Mouse (Mus musculus): ENCODE results near the gene Tmx1.

Tmx1 gene

DNA sequence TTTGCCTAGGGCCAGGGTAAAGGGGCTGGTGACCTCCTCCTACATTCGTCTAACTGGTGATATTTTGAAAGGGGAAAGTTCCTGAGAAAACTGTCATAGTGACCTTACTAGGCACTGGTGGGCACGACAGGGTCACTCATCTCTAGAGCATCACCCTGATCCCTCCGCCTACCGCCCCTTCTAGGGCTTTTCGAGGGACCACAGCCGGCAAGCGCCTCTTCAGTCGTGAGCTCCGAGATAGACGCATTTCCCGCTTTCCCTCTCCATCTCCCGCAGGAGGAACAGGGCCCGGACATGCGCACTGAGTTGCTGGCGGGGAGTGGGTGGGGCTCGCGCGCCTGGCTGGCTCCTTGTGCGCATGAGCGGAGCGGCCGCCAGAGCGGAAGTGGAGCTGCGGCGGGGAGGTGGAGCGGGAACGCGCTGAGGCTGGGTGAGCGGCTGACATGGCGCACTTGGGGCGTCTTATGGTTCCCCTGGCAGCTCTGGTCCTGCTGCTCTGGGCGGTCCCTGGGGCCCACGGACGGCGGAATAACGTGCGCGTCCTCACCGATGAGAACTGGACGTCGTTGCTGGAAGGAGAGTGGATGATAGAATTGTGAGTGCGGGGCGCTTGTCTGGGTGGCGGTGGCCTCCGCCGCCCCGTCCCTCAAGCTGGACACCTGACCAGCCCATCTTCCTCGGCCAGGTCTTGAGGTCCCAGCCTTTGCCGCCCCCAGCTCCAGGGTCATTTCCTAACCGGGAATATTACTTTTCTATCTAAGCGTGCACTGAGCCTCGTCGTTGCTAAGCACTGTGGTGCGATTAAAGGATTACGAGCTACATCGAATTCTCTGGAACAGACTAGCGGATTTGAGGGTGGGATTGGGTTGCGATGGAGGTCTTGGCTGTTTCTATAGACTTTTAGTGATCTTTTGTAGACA, at the start of gene Tmx1:
Gene Tmx1, plus strand, starts transcription at position 370 of the 920 bp plus-strand sequence.
- peak; percentile 94 for DNase-seq (ENCODE audit: low read depth, low spot score)

DNA sequence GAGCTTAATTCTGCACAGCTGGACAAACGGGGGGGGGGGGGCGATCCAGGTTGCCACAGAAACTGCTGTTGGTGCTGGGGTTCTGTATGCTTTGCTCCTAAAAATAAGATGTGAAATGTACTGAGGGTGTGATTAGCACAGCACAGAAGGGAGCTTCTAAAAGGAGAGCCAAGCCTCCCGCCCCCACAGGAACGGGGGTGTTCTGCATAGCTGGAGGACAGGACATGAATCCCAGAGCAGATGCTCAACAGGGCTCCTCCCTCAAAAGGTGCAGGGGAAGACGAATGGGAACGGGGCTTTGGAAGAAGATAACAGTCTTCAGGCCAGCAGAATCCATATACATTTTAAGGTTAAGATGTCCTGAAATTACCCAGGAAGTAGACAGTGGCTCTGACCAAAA, 48.6 kb upstream of the Tmx1 start:
- no peak for DNase-seq (ENCODE audit: low read depth, low spot score)

DNA sequence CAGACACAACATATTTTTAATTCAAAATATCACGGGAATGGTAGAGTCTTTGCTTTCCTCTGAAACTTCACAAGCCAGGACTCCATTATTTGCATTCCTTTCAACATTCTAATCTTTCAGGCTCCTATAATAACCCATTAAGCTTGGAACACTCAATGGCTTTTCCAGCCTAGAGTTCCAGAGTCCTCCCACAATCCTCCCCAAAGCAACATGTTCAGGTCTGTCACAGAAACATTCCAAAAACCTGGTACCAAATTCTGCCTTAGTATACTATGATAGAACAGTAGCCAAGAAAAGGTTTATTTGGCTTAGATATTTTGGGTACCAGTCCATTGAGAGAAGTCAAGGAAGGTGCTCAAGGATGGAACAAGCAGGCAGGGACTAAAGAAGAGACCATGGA, 44.5 kb upstream of the Tmx1 start:
- DNase-seq (ENCODE audit: low read depth, low spot score) = no peak

DNA sequence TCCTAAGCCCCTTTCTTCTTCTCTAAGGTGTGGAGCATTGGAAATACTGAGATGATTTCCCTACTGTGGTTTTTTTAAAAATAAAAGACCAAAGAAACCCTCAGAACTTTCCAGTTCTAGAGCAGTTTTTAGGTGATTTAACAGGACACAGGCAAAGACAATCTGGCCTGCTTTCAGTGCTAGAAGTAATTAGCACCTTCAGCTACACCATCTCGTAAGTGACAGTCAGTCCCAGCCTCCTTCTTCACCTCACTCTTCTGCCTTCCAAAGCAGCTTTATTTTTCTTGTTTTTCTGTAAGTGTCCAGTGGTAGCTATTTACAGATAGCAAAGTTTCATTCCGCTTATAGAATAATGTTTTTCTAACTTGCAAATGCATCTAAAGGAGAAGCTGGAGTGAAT, 43.3 kb upstream of the Tmx1 start:
- no peak for DNase-seq (ENCODE audit: low read depth, low spot score)

DNA sequence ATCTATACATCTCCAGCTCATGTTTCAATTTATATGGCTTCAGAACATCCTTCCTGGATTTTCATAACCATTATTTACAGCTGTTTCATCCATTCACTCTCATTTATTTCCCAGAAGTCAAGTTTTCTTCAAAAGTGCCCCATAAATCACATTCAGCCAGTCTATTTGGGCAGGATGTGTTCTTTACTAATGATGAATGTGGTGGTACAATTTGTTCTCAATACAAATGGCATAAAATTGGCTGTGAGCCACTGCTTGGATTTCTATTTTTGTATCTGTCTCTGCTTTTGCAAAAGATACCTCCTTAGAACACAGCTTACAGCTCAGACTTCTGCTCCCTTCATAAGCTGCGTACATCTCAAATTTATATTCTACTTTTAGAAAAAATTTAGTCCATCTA, 32.7 kb upstream of the Tmx1 start:
- DNase-seq (ENCODE audit: low read depth, low spot score) = peak; percentile 35

DNA sequence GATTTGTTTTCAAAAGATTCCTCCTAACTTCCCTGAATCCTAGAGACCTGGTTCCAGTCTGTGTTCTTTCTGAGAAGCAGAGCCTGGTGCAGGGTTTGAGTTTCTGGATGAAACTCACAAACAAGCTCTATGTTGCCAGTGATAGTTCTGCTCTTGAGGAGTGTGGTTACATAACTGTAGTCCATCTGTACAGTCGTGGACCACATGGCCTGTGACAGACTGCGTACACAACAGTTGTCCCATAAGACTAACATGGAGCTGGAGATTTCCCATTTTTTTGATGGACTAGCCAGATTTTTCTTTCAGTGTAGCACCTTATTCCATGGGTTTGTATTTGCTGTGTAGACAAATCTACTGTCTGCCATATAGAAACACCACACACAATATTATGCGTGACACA, 31.9 kb upstream of the Tmx1 start:
- DNase-seq (ENCODE audit: low read depth, low spot score) = no peak

DNA sequence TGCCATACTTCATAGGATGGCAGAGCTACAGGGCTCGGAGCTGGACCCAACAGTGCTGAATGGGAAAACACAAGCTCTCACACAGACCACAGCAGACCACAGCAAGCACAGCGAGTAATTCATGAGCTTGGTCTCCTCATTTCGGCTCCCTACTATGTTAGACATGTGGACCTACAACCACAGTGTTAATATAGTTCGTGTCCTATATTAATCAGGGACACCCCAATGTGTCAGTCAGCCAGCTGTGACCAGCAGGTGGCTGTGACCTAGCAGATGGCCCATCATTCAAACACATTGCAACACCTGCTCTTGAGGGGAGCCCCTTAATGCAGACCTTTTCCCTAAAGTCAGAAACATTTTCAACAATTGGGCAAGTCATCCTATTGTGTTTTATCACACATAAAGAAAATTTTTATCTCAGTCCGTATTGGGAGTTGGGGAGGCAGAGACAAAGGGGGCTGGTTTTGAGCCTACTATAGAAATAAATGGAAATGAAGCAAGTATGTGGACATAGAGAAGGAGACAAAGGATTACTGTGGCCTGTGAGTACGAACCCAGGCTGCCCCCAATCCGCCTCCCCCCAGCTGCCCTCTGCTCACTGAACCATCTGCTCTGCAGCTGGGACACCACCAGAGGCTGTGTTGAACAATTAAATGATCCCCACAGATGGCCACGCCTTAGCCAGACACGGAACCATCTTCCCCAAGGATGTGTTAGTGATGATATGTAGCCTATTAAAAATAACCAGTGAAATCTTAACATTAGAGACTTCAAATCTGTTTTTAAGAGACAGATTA, 30.4 kb upstream of the Tmx1 start:
- DNase-seq (ENCODE audit: low read depth, low spot score) = no peak

DNA sequence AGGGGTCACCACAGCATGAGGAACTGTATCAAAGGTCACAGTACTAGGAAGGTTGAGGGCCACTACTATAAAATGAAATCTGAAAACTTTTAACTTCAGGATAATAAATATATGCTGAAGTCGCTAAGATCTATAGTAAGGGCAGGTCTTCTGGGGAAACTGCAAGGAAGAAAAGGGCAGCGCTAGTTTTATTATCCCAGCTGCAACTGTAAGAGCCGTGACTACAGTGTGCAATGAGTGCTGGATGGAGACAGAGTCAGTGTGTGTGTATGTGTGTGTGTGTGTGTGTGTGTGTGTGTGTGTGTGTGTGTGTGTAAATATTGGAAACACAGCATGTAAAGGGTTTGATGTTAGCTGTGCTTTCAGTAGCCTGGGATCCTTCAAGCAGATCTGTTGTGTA, 25.0 kb upstream of the Tmx1 start:
- no peak for DNase-seq (ENCODE audit: low read depth, low spot score)

DNA sequence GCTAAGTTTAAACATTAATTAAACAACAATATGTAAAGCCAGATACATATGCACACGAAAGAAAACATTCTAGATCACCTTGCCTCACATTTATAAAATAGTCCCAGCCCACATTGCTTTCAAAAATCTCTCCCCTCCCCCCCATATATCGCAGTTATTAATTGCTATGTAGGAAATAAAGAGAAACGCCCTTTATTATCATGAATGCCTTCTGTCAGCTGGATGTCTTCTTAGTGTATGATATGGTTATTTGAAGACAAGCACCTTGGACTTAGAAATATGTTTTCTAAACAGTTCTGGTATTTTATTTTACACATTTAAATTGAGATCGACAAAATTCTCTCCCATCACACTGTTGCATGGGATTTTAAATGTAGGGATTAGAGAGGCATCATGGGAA, 23.3 kb upstream of the Tmx1 start:
- no peak for DNase-seq (ENCODE audit: low read depth, low spot score)

DNA sequence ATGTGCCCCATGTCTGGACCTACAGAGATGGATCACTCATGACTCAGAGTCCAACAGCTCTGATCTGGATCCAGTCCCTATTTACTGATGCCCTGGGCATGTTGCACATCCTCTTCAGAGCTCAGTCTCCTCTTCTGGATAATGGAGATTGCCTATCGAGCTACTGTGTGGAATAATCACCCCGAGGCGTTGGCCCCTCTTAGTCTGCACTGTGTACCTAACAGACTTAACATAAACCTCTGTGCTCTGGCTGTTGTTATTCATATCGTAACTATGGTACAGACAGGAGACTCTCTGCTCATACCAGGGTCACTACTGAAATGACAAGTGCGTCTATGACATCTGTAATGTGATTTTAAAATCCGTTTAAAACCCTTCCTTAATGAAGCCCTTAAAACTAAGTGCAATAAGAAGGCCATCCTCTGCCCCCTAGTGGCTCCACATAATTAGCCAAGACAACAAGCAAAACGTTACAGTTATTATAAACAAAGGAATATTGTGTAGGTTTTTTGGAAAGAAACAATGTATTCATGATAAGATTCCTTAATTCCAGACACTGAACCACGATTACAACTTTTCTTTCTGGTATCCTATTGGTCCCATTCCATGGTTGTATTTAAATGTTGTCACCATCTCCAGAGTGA, 22.5 kb upstream of the Tmx1 start:
- DNase-seq (ENCODE audit: low read depth, low spot score) = no peak

DNA sequence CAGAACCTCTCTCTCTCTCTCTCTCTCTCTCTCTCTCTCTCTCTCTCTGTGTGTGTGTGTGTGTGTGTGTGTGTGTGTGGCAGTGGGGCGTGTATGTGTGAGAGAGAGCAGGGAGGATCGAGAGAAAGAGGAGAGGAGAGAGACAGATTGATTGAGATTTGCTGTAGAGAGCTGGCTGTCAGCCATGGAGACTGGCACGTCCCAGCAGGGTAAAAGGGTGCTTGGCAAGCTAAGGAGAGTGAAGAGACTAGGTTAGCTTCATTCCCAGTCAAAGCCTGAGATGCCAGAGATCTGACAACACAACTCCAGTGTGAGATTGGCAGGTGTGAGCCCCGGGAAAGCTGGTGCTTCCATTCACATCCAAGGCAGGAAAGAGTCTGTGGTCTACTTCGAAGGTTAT, 21.5 kb upstream of the Tmx1 start:
- DNase-seq (ENCODE audit: low read depth, low spot score) = no peak

DNA sequence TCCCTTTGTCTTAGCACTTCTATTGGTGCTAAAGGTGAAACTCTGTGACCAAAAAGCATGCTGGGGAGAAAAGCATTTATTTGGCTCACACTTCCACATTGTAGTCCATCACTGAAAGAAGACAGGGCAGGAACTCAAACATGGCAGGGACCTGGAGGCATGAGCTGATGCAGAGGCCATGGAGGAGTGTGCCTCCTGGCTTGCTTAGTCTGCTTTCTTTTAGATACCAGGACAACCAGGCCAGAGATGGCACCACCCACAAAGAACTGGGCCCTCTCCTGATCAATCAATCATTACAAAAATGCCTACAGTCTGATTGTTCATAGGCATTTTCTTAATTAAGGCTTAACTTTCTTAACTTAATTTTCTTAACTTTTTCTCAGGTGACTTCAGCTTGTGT, 2.9 kb upstream of the Tmx1 start:
- no peak for DNase-seq (ENCODE audit: low read depth, low spot score)

DNA sequence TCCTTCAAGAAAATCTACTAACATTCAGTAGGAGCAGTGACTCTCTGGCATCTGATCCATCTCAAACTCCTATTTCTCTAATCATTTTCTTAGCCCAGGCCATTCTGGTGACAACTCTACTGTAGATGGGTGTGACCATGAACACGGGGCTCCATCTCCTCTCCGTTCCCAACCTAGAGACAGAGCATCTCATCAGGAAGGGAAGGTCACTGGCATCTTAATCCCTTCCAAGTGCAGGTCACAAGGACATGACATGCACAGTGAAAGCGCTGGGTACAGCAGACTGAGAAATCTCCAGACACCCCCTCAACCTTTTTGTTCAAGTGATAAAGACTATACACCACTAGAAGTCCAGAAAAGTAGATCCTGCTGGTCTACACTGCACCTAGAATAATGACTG, 1.4 kb upstream of the Tmx1 start:
- DNase-seq (ENCODE audit: low read depth, low spot score) = no peak

DNA sequence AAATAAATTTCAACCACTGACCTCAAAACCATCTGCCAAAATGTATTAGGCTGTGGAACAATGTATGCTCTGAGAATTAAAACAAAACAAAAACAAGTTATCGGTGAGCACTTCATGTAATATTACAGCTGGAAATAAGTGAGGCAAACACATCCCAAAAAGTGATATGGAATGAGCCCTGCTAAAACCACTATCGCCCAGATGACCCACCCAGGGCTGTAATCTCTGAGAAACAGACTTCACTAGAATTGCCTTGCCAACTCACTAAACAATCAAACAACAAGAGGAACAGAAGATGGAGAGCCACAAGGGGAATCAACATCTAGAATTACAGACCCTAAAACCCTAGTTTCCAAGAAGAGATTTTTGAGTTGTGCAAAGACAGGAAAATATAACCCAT, 752 bp upstream of the Tmx1 start:
- DNase-seq (ENCODE audit: low read depth, low spot score) = no peak

DNA sequence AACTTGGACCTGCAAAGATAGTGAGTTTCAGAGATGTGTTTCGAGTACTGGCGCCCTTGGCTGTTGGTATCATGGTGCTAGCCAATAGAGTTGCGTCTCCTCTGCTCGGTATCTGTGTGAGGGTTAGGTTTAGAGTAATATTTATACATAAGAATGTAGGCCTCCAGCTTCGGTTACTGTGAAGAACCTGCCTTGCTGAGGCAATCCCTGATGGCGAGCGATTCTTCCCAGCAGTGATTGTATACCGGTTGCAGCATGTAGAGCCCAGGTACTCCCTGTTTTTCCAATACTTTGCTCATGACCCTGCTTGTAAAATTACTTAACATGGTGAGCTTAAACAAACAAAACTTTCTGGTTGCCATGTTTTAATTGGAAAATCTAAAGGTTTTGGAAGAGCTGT, 2.3 kb downstream of the Tmx1 start:
- DNase-seq (ENCODE audit: low read depth, low spot score) = no peak

DNA sequence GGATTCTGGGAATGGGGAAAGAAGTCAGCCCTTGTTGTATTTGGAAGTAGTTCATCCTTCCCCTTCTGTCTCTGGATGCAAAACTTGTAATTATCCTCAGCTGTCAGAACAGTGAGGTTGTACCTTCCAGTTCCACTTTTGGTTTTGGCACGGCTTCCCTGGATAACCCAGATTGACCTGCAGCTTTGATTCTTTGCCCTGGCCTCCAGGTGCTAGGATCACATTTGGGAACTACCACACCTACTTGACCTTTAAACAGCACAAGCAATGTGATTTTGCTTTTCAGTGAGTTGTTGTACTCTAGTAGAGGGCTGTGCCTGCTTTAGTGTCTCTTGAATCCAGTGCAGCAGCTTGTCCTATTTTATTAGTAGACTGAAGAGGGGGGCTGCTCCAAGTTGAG, 6.7 kb downstream of the Tmx1 start:
- no peak for DNase-seq (ENCODE audit: low read depth, low spot score)

DNA sequence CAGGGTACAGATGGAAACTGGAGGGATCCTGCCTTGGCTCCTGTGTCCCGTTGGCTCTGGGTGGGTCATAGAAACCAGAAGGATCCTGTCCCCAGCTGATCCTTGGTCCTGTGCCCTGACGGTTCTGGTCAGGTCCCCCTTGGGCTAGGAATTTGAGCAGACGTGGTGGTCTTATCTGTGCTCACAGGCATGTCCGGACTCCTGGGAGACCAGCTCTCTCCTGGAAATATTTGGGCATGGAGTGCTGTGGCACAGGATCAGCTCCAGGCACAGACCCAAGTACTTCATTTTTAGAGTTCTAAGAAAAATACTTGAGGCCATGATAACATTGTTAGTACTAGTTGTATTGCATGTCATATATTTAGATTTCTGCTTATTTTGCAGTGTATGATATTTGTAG, 11.1 kb downstream of the Tmx1 start:
- DNase-seq (ENCODE audit: low read depth, low spot score) = no peak

DNA sequence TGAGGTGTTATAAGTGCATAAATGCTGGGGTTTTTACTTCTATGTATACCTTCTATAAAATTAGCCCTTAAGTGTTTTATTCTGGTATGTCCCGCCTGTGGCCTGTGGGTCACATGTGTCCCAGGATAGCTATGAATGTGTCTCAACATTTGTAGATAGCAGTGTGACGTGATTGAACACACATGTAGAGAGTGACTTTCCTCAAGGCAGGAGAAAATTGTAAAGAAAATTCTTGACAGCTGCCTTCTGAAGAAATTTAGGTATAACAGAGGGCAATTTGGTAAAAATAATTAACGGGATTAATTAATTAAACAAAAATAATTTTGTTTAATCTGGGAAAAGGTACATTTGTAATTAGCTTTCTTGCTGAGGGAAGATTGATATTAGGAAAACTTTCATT, 22.4 kb downstream of the Tmx1 start:
- no peak for DNase-seq (ENCODE audit: low read depth, low spot score)

DNA sequence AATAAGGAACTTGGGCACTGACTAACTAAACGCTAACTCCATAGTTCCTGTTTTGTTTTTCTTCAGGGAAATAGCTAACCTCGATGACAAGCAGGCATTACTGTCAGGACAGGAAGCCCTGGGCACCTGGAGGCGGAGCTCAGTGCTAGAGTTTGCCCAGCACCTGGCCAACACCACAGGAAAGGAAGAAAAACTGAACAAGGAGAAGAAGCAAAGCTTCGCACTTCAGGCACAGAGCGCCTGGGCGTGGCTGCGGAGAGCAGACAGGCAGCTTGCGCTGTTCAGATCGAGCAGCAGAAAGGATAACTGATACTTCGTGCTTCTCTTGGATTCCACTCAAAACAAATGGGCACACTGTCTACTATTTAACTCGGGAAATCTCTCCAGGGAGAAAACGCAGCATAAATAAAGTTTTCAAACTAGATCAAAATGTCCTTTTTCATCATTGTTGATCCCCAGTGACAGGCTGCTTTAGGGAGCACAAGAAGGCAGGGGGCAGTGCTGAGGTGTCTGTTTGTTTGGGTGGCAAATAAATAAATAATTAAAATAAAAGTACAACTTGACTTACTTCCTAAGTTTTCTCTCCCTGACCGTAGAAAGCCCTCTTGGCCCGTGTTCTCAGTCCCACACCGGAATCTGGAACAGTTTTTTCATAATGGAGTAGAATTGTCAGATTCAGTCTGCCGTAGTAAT, 24.1 kb downstream of the Tmx1 start:
- no peak for DNase-seq (ENCODE audit: low read depth, low spot score)

DNA sequence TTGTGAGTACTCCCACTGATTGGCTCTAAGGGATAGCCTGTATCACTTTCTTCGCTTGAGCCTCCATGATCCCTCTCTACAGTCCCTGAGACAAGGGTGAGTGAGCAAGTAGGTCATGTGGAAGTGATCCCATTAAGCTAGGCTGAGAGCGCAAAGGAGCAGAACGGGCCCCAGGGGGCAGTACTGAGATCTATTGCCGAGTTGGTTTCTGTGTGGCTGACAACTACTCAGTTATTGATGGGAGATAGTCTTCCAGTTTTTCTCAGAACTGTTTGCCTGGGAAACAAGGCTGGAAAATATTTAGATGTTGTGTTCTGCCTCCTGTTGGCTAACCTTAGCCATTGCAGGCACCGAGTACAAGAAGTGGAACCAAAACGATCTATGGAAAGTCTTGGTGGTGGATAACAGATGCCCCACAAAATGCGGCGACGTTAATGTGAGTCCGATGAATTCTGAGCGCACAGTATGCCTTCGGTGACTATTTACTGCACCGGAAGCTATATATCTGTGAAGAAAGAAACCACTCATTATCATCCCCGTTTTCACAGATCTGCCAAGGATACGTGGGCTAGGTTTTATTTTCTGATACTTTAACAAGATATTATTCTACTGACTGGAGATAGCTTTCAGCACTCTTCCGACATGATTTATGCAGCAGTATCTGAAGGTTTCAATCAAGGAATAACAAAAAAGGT, 24.8 kb downstream of the Tmx1 start:
- DNase-seq (ENCODE audit: low read depth, low spot score) = peak; percentile 27

DNA sequence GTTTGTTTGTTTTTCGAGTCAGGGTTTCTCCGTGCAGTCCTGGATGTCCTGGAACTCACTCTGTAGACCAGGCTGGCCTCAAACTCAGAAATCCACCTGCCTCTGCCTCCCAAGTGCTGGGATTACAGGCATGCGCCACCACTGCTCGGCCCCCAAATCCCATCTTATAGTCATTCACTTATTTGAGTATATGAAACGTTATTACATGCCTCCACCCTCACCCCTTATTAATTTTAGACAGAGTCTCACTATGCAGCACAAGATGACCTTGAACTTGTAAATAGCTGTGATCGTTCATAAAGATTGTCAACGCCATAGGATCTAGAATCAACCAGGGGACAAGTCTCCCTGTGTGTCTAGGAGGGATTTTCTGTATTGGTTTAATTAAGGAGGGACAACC, 33.1 kb downstream of the Tmx1 start:
- DNase-seq (ENCODE audit: low read depth, low spot score) = no peak
